Mouse (Mus musculus) CD4-positive, CD25-positive, alpha-beta regulatory T cell, adult 9 weeks (primary cell): ENCODE results near the gene Surf6. TPM values are rescaled to one million over a fixed set of nuclear protein-coding genes. Genes with fewer than 3 reads are reported as not detected.

Source experiments
- polyA plus RNA-seq: library from polyadenylated mRNA; unstranded; fragments of 100-300 nt; shearing (Covaris generic); gene quantifications from one replicate; pipeline ENCODE4 v1.2.1, GENCODE M21; 2017

The Surf6 gene
- polyA plus RNA-seq = 51.6 TPM

GRCm38 (mm10) chr2:26902467-26903220, at the start of gene Surf6:
Surf6 (minus strand) TSS chr2:26902879.

GRCm38 (mm10) chr2:26933304-26934055, 30.8 kb upstream of the Surf6 start, which contains the start of the genes Surf4 and Stkld1:
Surf4 (minus strand) TSS chr2:26933928.
Stkld1 (plus strand) TSS chr2:26934047.

GRCm38 (mm10) chr2:26915927-26916728, 13.4 kb upstream of the Surf6 start, which contains the start of the genes Surf2 and Surf1:
Surf2 (plus strand) TSS chr2:26916367.
Surf1 (minus strand) TSS chr2:26916530.

GRCm38 (mm10) chr2:26910124-26910993, 7.7 kb upstream of the Surf6 start, which contains the start of the genes Med22 and Rpl7a:
Med22 (minus strand) TSS chr2:26910677.
Rpl7a (plus strand) TSS chr2:26910764.

GRCm38 (mm10) chr2:26864879-26865278, 37.8 kb downstream of the Surf6 start, which contains the start of gene Abo:
Abo (minus strand) TSS chr2:26864979.

Other genes with a start within 250 kb of the Surf6 start
- gene Lcn4, start 231.6 kb downstream of the Surf6 start, polyA plus RNA-seq = 1.3 TPM
- not detected for gene Abo, start 37.9 kb downstream of the Surf6 start, polyA plus RNA-seq
- 39.5 TPM for gene Med22, start 7.8 kb upstream of the Surf6 start, polyA plus RNA-seq
- gene Rpl7a, start 7.9 kb upstream of the Surf6 start, polyA plus RNA-seq = 363 TPM
- gene Surf2, start 13.5 kb upstream of the Surf6 start, polyA plus RNA-seq = 83.9 TPM
- gene Surf1, start 13.7 kb upstream of the Surf6 start, polyA plus RNA-seq = 120 TPM
- gene Surf4, start 31.0 kb upstream of the Surf6 start, polyA plus RNA-seq = 148 TPM
- gene Stkld1, start 31.2 kb upstream of the Surf6 start, polyA plus RNA-seq = 0.25 TPM
- gene Rexo4, start 61.5 kb upstream of the Surf6 start, polyA plus RNA-seq = 79.3 TPM
- gene Adamts13, start 70.5 kb upstream of the Surf6 start, polyA plus RNA-seq = not detected
- 21.8 TPM for gene Cacfd1, start 107.0 kb upstream of the Surf6 start, polyA plus RNA-seq
- gene Slc2a6, start 125.1 kb upstream of the Surf6 start, polyA plus RNA-seq = 3.6 TPM
- not detected for gene Mymk, start 169.3 kb upstream of the Surf6 start, polyA plus RNA-seq
- gene Adamtsl2, start 176.5 kb upstream of the Surf6 start, polyA plus RNA-seq = 0.26 TPM
- not detected for gene Fam163b, start 239.6 kb upstream of the Surf6 start, polyA plus RNA-seq